Mouse (Mus musculus): ENCODE data around the gene Cnih1. TPM values are rescaled to one million over a fixed set of nuclear protein-coding genes. Genes with fewer than 3 reads are reported as not detected.

The Cnih1 gene
- polyA plus RNA-seq, 1 experiment: 47.5 TPM

GRCm38 (mm10) chr14:46725743-46726142 is 62.5 kb downstream of the Cnih1 start:
- H3K36me3 ChIP-seq (ENCODE audit: control insufficient read depth, insufficient read depth, low read length): no peaks in the 10 kb centered on the region
- no peaks in the 10 kb centered on the region for H3K27me3 ChIP-seq (ENCODE audit: control insufficient read depth, insufficient read depth, low read length)
- WGBS: 50% methylated on average over 3 of the region's 3 CpGs
- peak; percentile 44; the same call in 1 of the 2 replicates for TF ChIP-seq CTCF (IDR thresholded peaks at IDR 0.05; ENCODE audit: extremely low read depth, insufficient read length, insufficient replicate concordance, low read depth, low read length)
- TF ChIP-seq POLR2A (IDR thresholded peaks at IDR 0.05; ENCODE audit: low read depth, low read length): no peak
- H3K4me1 ChIP-seq (ENCODE audit: control insufficient read depth, insufficient read depth, insufficient read length, low read length): no peaks in the 10 kb centered on the region
- H3K27ac ChIP-seq (ENCODE audit: insufficient read depth, low read depth, low read length): no peak overlapping the region
- no peak overlapping the region for H3K4me3 ChIP-seq (ENCODE audit: low read depth, low read length)

Other genes with a start within 250 kb of the Cnih1 start
- 0.65 and 3.3 TPM in 2 replicates for gene Cdkn3, start 27.9 kb downstream of the Cnih1 start, polyA plus RNA-seq (2012; rRNA removed)
- 1.1 and 1.9 TPM in 2 replicates for gene Gmfb, start 33.8 kb upstream of the Cnih1 start, polyA plus RNA-seq (2012; rRNA removed)
- 6.4 and 10.3 TPM in 2 replicates for gene Cgrrf1, start 43.7 kb upstream of the Cnih1 start, polyA plus RNA-seq (2012; rRNA removed)
- gene Samd4, start 94.4 kb upstream of the Cnih1 start, polyA plus RNA-seq (2012; rRNA removed): 3.2 and 4.1 TPM in 2 replicates

Measured in small intestine, adult 2 months (tissue).